Mouse (Mus musculus) fibroblast of lung, adult 2 months (primary cell): Measurements from ENCODE around the gene Cyp11a1.
A peak's percentile ranks its signal among the peaks of the same experiment; 100 is the strongest.

Experiments
- DNase-seq: peaks from one replicate; pipeline ENCODE4 v3.0.0-alpha.2; 2011; ENCODE audit warnings: low read depth

The Cyp11a1 gene

DNA sequence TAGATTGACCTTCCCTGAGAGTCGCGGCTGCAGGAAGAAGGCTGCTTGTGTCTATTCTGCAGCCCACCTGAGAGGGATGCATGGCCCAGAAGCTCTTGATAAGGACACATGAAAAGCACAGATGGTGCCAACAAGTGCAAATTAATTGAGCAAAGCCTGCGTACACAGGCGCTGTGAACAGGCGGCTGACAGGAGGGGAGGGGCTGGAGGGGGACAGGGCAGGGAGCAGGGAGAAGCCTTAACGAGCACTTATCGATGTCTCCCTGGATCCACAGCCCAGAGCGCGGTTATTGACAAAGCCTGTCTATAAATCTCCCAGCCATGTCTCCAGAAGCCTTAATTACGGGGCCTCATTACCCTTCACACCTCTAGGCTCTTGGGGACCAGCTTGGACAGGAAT lies 38.6 kb downstream of the Cyp11a1 start:
- no peak for DNase-seq

DNA sequence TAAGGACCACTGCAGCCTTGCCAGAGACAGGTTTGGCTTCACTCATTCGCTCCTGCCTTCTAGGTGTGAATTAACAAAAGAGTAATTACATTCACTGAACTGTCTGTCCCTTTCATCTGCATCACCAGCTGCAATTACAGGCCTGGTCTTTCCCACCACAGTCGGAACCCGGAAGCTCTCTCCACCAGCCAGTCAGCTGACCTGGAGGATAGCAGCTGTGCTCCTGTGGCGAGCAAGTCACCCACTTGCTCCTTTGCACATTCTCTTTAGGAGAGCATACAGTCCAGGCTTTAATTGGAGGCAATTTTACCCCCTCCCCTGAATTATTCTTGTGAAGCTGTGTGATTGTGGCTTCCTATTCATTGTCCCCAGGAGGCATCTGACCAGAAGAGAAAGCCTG lies 39.4 kb downstream of the Cyp11a1 start:
- DNase-seq = no peak

GRCm38 (mm10) chr9:58047061-58047460 lies 40.9 kb downstream of the Cyp11a1 start:
- no peak for DNase-seq

DNA sequence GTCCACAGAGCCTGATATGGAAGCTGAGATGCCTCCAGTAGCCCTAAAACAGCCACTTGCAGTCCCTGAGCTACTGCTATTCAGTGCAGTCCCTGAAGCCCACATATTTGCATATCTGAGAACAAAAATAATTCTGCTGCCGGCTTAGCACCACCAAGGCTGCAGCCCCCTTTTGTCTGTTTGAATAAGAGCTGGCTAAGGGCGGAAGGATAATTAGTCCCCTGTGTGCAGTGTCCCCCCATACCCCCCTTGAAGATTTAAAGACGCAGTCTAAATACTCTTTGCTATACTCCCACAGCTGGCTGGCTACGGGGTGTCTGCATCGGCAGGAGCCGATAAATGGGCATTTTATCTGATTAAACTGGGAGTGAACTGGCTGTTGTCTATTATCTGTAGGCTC lies 42.4 kb downstream of the Cyp11a1 start:
- DNase-seq = no peak

DNA sequence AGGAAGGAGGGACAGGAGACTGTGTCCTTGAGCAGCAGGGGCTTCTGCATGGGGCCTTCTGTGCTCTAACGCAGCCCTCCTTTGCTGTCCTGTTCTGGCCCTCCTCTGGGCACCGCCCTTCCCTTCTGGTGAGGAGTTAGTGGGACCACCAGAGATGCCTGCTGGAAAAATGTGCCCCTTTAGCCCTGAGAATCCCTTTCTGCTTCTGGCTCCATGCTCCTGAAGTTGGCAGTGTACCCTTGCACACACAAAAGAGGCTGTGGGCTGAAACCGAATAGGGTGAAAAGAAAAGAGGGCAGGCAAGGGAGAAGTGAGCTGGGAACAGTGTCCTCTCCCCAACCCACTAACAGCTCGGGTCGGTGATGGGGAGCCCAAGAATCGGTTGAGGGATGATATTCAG lies 43.0 kb downstream of the Cyp11a1 start:
- no peak for DNase-seq

- DNase-seq = peak; percentile 59
Observed at GRCm38 (mm10) chr9:58049861-58050260, 43.6 kb downstream of the Cyp11a1 start.

GRCm38 (mm10) chr9:58051937-58052336 lies 45.7 kb downstream of the Cyp11a1 start:
- DNase-seq = no peak

GRCm38 (mm10) chr9:58053102-58053501 lies 46.9 kb downstream of the Cyp11a1 start:
- no peak for DNase-seq

DNA sequence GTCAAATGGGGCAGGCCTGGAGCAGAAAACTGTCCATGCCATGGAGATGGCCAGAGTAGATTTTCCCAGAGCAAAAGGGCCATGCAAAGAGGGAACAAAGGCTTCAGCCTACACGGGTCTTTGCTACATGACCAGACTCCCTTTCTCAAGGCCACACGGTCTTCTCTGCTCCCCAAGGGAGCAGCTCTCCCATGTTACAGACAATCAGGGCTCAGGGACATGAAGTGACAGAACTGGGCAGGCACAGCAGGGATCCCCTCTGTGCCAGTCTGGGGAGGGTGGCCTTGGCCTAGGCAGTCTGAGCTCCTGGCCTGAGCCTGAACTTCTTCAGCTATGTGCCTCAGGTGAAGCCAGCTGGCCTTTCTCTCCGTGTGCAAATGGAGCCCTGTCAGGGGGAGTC lies 47.3 kb downstream of the Cyp11a1 start:
- DNase-seq = no peak

- DNase-seq = no peak
Observed at GRCm38 (mm10) chr9:58054032-58054431, 47.8 kb downstream of the Cyp11a1 start.

GRCm38 (mm10) chr9:58055666-58056065 lies 49.5 kb downstream of the Cyp11a1 start:
- DNase-seq = no peak

- DNase-seq = no peak
Observed at GRCm38 (mm10) chr9:58059920-58060319, 53.7 kb downstream of the Cyp11a1 start.

GRCm38 (mm10) chr9:58060677-58061667 lies 54.8 kb downstream of the Cyp11a1 start:
- DNase-seq = no peak

GRCm38 (mm10) chr9:58063531-58063930 lies 57.3 kb downstream of the Cyp11a1 start, which contains the start of gene Stra6:
Gene Stra6, plus strand, starts transcription at chr9:58063788.
- DNase-seq = no peak

GRCm38 (mm10) chr9:58065532-58065931 lies 59.3 kb downstream of the Cyp11a1 start:
- no peak for DNase-seq

GRCm38 (mm10) chr9:58065977-58066730 lies 59.9 kb downstream of the Cyp11a1 start:
- no peak for DNase-seq

GRCm38 (mm10) chr9:58066731-58067095 lies 60.5 kb downstream of the Cyp11a1 start:
- DNase-seq = no peak

DNA sequence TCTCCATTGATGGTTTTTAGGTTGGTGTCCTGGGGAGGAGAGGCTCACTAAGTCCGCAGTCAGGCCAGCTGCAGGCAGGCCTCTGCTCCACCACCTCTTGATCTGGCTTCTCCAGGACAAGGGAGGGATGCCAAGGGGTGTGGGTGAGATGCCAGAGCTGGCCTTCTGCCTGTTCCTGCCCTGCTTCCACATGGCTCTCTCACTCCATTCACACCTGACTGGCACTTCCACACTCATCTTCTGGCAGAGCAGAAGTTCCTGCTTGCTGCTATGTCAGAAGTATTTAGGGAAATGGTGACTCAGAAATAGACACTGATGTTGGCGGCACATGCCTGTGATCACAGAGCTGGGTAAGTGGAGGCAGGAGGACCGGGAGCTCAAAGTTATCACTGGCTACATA lies 61.3 kb downstream of the Cyp11a1 start:
- no peak for DNase-seq

GRCm38 (mm10) chr9:58074561-58074960 lies 68.3 kb downstream of the Cyp11a1 start:
- no peak for DNase-seq
